Mouse (Mus musculus) erythroblast, adult 5-6 weeks (primary cell): ENCODE measurements around the gene Lgals7. TPM values are rescaled to one million over a fixed set of nuclear protein-coding genes. Genes with fewer than 3 reads are reported as not detected.

Source experiments
- ATAC-seq: replicated peaks from 2 replicates; pipeline ENCODE4 v1.8.0; 2016; ENCODE audit warnings: moderate number of reproducible peaks, mild to moderate bottlenecking, moderate TSS enrichment, inconsistent platforms; ENCODE audit not compliant: poor library complexity, low FRiP score, severe bottlenecking
- total RNA-seq, 2 experiments: library from RNA; stranded (forward) in 1 of 2; stranded (reverse) in 1 of 2; fragments of 150-400 nt in 1 of 2; fragments of 200-764, 138-1000 nt in 1 of 2; gene quantifications; 2 replicates each; pipeline versions ENCODE4 v1.2.3 to v1.2.4; 2015 to 2017; ENCODE audit warnings: low replicate concordance in 2 of 2

The Lgals7 gene
- total RNA-seq (2015; ENCODE audit: low replicate concordance), result not detected in 2 replicates
- total RNA-seq (2017; ENCODE audit: low replicate concordance), result not detected in 2 replicates

DNA sequence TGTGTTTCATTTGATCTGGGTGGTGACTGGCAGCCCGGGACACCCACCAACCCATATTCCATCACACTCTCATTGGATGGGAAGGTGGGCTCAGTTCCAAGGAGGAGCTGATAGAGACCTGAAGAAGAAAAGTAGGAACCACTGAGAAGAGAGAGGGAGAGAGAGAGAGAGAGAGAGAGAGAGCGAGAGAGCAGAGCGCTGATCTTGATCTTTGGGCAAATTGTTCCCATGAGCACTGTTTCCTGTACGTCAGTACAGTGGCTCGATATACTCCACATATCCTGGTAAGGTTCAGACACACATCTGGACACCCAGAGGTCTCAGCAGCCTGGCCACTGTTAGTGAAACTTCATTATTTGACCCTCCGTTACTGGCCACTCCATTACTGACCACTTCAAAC is at the start of gene Lgals7:
TSS of gene Lgals7 (plus strand) at position 314 of the 400 bp plus-strand sequence.
- no peak for ATAC-seq

DNA sequence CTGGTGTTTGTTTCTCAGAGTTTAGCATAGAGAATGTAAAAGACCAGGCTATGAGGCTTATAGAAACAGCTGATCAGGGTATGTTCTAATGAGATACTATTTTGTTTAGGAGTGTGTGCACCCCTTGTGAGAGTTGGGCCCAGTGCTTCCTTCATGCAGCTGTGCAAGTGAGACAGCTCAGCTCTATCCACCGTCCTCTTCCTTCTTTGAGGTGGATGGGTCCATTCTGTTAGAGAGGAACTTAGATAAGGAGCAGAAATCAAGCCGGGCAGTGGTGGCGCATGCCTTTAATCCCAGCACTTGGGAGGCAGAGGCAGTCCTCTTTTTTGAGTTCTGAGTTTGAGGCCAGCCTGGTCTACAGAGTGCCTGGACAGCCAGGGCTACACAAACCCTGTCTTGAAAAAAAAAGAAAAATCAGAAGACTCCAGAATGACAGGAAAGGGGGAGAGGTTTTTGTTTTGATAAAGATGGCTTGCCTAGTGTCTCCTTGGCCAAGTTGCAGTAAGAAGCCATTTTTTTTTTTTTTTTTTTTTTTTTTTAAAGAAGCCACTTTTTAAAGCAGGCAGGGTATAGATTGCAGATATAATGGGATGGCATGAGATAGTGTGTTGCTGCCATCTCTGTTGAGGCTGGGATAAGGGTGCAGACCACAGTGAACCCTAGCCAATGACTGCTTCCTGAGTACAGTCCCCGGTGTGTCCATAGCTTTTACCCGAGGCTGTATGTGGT is 49.2 kb upstream of the Lgals7 start:
- no peak for ATAC-seq

DNA sequence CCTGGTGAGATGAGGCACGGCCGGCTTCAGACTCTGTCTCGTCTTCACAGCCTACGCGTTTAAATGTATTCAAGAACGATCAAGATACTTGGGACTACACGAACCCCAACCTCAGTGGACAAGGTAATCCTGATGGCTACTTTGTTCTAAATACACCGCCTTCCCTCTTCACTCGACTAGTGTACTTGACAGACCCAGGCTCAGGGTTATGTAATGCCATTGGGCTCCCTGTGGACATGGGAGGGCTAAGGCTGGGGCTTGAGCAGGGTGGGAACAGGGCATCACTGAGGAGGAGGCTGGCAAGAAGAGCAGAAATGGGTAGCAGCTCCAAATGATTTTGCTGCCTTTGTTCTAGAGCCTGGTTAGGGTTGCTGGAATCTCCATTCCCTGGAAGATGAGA is 48.4 kb upstream of the Lgals7 start:
- no peak for ATAC-seq

DNA sequence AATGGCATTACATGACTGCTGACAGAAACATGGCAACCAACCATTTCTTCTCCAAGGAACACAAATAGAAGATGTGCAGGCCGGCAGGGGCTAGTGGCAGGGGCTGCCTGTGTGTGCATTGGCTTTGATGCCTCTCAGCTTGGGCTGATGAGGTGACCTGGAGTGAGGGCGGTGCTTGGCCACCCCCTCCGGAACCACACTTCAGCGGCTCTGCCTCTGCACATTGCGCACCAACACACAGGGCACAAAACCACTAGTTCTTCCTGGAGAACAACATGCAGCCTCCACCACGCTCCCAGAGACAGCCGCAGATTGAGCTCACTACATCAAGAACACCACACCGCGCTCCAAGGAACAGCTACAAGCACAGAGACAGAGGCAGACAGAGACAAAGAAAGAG is 47.5 kb upstream of the Lgals7 start:
- ATAC-seq, result no peak

DNA sequence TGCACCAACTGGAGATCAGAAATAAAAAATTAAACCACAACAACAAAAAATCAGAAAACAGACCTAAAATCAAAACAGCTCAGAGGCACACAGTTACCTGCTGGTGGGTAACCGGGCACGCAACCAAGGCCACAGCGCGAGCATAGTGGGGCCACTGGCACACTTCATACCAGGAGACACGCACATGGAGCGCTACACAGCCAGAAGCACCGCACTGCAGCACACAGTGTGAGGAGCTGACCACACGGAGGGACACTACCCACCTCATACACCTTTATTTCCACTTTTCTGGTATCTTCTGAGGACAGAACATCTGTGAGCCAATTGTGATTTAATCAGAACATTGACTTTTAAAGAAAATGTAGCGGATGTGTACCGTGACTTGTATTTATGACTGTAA is 46.7 kb upstream of the Lgals7 start:
- no peak for ATAC-seq

DNA sequence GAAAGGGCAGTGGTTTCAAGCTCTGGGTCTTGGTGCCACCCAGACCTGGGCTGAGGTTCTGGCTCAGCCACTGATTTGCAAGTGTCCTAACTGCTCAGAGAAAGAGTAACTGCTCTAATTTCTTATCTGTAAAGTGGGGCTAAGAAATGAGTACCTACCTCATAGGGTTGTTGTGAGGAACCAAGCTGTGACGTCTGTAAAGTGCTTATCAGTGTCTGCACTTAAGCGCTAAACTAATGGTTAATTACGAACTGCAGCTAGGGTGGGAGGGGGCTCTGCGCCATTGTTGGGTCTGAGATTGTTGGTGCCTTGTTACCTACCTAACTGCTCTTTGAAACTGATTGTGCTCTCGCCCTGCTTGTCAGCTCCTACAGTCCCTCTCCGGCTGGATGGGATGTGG is 46.1 kb upstream of the Lgals7 start:
- ATAC-seq, result no peak

DNA sequence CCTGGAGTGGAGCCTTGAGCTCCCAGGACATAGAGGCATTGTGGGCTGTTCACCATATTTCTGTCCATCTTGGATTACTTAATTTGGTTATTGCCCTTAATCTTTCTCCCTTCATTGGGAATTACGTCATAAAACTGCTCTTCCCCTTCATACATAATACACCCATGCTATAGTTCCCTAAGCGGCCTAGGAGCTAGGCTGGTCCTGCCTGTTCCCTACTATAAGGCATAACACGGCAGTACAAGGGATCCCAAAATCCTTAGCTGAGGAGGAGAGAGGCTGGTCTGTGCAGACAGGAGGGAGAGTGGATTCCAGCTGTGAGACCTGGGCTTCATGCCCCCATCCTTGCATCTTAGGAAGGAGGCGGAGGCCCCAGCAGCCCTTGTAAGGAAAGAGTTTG is 45.7 kb upstream of the Lgals7 start:
- no peak for ATAC-seq

DNA sequence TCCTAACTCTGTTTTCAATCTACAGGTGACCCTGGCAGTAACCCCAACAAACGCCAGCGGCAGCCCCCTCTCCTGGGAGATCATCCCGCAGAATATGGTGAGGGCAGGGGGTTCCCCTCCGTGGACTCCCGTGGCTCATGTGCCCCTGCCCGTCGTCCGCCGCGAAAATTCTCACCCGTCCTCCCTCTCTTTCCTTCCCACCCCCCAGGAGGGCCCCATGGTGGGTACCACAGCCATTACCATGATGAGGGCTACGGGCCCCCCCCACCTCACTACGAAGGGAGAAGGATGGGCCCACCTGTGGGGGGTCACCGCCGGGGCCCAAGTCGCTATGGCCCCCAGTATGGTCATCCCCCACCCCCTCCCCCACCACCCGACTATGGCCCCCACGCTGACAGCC is 45.2 kb upstream of the Lgals7 start:
- no peak for ATAC-seq

DNA sequence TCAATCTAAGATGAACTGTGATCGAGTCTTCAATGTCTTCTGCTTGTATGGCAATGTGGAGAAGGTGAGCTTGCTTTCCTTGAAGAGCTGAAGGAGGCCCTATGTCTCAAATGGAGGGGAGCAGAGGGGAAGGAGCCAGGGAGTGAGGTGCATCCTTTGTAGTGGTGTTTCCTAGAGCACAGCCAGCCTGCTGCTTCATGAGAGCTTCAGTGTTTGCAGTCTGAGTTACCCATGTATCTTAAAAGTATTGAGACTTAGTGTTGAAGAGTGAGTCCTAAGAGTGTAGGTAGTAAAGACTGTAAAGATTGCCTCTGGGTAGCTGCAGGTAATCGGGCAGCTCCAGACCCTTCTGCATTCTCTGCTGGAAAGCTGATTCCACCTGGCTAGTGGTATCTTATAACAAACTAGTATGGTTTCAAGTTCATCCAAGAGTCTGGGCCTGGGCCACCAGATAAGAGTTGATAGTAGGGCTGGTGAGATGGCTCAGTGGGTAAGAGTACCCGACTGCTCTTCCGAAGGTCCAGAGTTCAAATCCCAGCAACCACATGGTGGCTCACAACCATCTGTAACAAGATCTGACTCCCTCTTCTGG is 44.7 kb upstream of the Lgals7 start:
- ATAC-seq, result 0 out of 2 replicates have a peak, but pooled peaks have one; percentile 30

DNA sequence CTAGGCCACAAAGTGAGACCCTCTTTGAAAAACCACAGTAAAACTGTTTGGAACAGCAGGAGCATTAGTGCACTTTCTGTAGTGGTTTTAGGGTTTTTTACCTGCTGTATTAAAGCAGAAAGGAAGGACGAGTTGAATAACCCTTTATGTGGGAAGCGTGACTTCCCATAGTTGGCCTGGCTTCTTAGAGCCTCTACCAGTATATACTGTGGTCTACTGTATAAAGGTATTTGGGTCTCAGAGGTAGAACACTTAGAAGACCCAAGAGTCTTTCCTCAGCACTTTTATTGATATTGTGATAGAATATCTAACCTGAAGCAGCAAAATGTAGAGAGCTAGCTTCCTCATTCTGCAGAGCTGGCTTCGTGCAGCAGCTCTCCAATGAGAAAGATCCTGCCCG is 44.1 kb upstream of the Lgals7 start:
- ATAC-seq, result no peak

DNA sequence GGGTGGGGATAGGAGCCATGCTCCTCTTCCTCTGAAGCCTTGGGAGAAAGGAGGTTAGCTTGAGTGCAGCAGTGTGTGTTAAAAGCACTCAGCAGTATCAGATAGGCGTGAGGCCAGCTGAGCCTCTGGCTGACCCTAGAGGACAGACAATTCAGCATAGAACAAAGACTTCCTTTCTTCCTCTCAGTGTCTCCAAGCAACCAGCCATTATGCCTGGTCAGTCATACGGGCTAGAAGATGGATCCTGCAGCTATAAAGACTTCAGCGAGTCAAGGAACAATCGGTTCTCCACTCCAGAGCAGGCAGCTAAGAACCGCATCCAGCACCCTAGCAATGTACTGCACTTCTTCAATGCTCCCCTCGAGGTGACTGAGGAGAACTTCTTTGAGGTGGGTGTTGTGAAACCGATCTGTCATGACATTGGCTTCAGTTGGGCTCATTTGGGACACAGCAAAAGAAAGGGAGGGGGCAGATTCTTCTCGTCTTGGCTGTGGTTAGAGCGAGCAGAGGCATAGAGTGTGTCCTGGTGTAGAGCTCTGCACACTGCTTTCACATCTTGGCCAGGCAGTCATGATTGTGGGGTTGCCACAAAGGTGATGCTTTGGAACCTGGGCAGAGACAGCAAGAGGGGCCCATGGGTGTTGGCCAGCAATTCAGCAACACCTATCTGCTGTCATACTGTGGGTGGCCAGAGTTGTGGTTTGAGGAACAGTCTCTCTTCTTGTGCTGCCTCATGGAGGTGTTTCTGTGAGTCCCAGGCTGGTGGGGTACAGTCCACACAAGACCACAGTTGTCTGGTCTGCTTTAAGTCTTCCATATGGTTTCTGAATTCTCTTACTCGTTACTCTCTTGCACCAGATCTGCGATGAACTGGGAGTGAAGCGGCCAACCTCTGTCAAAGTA is 43.0 kb upstream of the Lgals7 start:
- no peak for ATAC-seq

DNA sequence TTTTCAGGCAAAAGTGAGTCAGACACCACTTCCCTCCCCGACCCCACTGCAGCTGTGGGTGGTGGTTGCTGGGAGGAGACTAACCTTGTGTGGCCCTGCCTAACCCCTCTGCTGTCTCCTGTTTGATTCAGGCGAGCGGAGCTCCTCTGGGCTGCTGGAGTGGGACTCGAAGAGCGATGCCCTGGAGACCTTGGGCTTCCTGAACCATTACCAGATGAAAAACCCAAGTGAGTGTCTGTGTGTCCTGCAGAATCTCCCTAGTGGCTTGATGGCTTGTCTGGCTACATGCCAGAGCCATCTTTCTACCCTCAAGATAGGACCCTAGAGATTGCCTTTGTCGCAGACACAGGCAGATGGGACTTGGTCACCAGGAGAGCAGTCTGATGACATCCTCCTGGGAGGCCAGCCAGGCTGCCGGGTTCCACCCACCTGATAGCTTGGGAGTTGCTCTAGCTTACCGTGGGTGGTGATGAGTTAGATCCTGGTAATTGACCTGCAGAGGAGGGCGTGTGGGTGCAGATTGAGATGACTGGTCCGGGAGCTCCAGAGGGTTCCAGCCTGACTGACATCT is 42.3 kb upstream of the Lgals7 start:
- ATAC-seq, result no peak

DNA sequence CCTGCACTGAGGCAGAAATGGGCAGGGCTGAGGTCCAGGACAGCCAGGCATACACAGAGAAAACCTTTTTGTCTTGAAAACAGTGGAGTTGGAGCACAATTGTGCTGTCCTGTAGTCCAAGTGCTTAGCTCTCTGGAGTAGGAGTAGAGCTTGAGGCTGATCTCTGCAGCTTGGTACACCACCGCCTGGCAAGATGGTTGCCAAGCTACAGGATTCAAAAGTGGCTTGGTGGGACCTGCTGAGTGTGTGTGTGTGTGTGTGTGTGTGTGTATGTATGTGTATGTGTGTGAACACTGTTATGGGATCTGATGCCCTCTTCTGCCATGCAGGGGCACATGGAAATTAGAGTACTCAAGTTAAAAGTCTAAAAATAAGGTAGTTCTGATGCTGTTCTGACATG is 41.1 kb upstream of the Lgals7 start:
- ATAC-seq, result no peak

DNA sequence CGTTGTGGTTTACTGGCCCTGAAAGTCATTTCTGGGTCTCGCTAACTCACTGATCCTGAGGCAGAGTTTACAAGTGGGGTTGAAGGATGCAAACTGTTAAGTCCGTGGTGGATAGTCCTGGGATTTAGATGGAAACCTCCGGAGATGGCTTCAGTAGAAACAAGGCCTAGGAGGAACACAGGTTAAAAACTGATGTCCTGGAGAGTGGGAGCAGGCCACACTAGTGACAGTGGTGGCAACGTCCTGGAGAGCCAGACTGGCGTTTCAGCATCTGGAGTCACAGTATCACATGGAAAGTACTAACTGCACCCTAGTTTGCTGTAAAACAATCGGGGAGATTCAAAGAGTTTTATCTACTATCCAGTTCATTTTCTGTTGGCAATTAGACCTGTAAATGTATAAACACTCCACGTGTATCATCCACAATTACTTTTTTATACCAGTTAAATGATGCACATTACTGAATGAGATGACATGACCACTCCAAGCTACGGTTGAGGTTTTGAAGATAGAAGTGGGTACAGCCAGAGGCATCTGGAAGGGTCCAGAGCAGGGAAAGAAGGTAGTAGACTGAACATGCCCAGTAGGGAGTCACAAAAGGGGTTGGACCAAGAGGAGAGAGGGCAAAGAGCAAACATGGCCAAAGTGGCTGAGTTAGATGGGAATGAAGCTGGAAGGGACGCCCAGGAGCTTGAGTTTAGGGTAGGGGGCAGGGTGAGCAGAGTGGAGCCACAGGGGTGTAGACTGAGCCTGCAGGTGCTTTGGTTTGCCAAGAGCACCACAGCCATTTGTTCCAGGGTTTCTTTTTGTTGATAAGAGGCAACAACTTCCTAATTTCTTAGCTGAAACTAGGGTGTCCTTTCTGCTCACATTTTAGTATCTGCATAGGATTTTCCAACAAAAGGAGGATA is 40.4 kb upstream of the Lgals7 start:
- ATAC-seq, result no peak

DNA sequence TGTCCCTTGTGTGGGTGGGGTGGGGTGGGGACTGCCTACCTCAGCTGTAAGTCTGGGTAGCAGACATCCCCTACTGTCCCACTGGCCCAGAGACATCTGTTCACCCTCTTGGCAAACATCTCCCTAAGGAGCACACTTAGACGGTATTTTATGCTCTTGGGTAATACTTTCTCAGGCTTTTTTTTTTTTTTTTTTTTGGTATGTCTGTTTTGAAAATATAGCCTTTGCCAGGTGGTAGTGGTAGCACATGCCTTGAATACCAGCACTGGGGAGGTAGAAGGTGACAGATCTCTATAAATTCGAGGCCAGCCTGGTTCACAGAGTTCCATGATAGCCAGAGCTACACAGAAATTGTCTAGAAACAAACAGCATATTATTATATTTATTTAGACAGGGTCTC is 39.7 kb upstream of the Lgals7 start:
- no peak for ATAC-seq

DNA sequence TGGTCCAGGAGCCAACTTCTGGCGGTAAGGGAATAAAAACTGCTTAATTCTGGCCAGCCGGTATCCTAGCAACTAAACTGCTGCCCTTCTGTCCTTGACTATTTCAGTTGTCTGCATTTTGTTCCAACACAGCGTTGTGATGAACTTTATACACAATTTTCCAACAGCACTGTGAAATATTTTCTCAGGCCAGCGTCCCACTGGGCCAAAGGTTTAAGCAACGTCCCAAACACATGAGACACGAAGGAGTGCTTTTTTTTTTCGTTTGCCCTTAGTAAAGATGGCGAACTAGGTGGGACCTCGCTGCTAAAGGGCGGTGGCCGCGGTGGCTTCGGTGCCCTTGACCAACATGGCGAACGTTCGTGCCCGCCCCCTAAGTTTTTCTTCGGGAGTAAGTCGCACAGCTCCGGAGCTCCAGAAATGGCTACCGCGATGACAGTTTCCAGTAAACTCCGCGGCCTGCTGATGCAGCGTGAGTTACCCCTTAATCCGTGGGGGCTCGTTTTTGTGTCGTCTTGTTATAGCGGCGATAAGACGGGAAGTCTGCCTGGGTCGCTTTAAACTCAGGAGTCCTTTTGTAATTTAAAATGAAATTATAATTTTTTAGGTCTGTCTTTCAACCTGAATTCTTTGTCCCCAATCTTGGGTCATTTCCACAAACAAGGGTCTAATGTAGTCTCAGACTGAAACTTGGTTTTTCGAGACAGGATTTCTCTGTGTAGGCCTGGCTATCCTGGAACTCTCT is 38.5 kb upstream of the Lgals7 start, which contains the start of gene Ech1:
TSS of gene Ech1 (plus strand) at position 277 of the 745 bp plus-strand sequence.
- ATAC-seq, result peak; percentile 99

DNA sequence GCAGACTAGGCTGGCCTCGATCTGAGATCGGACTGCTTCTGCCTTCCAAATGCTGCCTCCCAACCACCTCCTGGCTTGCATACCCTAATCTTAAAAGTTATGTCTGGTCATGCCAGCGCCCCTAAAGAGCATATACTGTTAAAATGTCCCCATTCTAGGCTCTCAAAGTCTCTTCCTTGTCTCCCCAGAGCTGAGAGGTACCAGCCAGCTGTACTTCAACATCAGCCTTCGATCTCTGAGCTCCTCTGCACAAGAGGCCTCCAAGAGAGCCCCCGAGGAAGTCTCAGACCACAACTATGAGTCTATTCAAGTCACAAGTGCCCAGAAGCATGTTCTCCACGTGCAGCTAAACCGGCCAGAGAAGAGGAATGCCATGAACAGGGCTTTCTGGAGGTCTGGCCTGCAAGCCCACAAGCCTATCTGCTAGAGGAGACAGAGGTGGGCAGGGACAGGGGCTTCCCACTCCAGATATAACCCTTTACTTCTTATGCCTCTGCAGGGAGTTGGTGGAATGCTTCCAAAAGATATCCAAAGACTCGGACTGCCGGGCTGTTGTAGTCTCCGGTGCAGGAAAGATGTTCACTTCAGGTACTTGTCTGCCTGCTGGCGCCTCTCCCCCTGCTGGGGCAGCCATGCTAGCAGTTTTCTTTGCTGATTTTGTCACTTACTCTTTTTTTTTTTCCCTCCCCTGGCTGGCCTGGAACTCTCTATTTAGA is 37.8 kb upstream of the Lgals7 start:
- peak; percentile 36 for ATAC-seq

DNA sequence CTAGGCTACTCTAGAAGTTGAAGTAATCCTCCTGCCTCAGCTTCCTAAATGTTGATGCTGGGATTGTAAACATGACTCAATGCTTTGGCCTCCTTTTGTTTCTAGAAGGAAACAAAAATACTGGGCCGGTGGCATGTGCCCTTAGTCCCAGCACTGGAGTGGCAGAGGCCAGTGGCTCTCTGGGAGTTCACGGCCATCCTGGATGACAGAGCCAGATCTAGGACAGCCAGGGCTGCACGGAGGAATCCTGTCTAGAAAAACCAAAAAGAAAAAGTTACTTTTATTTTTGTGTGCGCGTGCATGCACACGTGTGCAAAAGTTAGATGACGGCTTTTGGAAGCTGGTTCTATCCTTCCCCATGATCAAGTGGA is 37.3 kb upstream of the Lgals7 start:
- ATAC-seq, result no peak
